Mouse (Mus musculus): Measurements from ENCODE around the gene Chn1.

Chn1 gene

GRCm38 (mm10) chr2:73560899-73561664 lies 214.1 kb downstream of the Chn1 start:
- no peak for DNase-seq (ENCODE audit: low read depth in 1 of 2, low spot score in 2 of 2)

Measured in monocyte, adult 2 months (primary cell).